Mouse (Mus musculus): ENCODE data around the gene Snx1.

DNA sequence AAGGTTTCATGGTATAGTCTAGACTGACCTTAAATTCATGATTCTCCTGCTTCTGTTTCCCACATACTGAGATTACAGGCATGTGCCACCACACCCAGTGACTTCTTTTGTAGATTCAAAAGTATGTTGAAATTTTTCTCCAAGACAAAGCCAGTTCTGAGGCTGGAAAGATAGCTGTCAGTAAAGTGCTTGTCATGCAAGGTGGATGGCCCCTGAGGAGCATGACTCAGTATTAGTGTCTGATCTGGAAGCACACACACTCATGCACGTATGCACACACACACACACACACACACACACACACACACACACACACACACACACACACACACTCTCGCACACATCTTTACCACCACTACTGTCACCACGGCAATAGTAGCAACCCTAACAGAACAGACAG, 48.6 kb upstream of the Snx1 start:
- no peak for TF ChIP-seq POLR2A (IDR thresholded peaks at IDR 0.05; ENCODE audit: control insufficient read depth, low read depth, low read length)
- no peak for TF ChIP-seq CTCF (IDR thresholded peaks at IDR 0.05; ENCODE audit: control insufficient read depth, insufficient read depth, insufficient replicate concordance, low read depth, low read length)

Measured in testis, adult 2 months (tissue).